Mouse (Mus musculus) heart, postnatal 0 days (tissue): ENCODE data around the gene Phgdh.

ENCODE experiments used
- CTCF ChIP-seq: IDR thresholded peaks from 2 replicates; pipeline ENCODE4 v1.5.1; 2016; ENCODE audit warnings: antibody characterized with exemption, control low read depth, low read depth
- EP300 ChIP-seq: IDR thresholded peaks from 2 replicates; pipeline ENCODE4 v1.6.1; 2016; ENCODE audit warnings: antibody characterized with exemption, low read depth

DNA sequence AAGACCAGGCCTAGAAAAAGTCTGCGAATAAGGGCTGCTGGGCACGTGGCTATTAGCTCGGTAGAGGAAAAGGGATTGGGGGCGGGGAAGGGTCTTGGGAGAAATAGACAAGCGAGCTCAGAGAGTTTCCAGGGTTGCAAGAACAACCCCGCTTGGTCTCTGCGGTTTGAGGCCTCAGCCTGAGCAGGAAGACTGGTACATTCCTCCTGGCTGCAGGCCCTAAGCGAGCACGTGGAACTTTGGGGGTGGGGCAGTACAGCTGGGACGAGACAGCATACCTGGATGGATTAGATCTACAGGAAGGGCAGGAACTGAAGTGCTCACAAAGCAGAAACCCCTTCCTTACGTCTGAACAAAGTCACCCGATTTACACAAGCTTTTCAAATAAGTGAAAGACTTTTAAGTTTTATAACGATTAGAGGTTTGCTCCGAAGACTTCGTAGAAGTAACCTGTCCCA, 1.2 kb downstream of the Phgdh start:
- TF ChIP-seq CTCF (no peak), EP300 (no peak)
